Mouse (Mus musculus): ENCODE data around the gene Sp1.

DNA sequence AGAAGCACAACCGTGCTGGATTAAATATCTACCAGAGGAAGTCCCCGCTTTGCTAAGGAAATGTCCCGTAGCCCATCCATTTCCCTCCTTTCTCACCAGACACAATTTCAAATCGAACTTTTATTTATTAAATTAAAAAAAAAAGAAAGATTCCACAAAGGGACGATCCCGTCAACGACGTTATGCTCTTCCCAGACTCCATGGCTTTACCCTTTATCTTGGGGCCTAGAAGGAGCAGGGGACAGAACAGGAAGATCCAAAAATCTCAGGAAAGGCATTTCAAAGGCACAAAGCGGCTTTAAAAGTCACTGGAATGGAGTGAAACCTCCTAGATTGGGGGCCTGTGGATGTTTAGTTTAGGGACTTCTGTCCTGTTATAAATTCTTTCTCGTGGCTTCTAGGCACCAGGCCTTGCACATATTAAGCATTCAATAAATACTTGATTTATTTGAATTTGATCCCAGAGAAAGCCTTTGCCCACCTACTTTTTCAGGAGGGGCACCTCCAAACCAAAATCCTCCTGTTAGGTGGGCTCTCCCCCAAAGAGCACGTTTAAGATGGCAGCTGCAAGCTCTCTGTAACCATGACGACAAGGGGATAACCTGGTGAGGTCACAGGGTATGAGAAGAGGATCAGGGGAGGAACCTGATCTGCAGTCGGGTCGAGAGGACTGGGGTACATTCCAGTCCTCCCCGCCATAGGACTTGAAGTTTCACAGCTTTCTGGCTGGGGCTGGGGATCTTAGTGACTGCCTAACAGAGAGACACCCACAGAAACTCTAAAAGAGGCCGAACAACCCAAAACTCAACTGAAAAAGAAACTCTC lies 49.2 kb upstream of the Sp1 start:
- TF ChIP-seq POLR2A (IDR thresholded peaks at IDR 0.05; ENCODE audit: insufficient read length, low read depth) (no peak), POLR2AphosphoS2 (IDR thresholded peaks at IDR 0.05; ENCODE audit: insufficient read length, low read depth) (no peak), MAX (IDR thresholded peaks at IDR 0.05; ENCODE audit: low read depth) (no peak), MYOG (IDR thresholded peaks at IDR 0.05; ENCODE audit: control insufficient read depth in 1 of 3, insufficient read depth in 1 of 3, insufficient read length in 2 of 3, low read depth in 2 of 3) (no peak), TCF12 (IDR thresholded peaks at IDR 0.05; ENCODE audit: insufficient read depth, poor library complexity, severe bottlenecking) (no peak), E2F4 (IDR thresholded peaks at IDR 0.05; ENCODE audit: insufficient read depth) (no peak), TCF3 (IDR thresholded peaks at IDR 0.05; ENCODE audit: insufficient read length, low read depth) (no peak), USF1 (IDR thresholded peaks at IDR 0.05; ENCODE audit: low read depth) (no peak)
